Mouse (Mus musculus): ENCODE data around the gene Nlrp6. TPM values are rescaled to one million over a fixed set of nuclear protein-coding genes. Genes with fewer than 3 reads are reported as not detected.
A peak's percentile ranks its signal among the peaks of the same experiment; 100 is the strongest.
"Not testable (repeated sequence)": the region's sequence is repeated elsewhere in the genome, so short reads cannot be mapped to it uniquely, and the experiment has no call there.

Gene Nlrp6
- not detected for total RNA-seq (2021)
- long read RNA-seq, experiment 1: 0 reads
- long read RNA-seq, experiment 2: 0 reads

DNA sequence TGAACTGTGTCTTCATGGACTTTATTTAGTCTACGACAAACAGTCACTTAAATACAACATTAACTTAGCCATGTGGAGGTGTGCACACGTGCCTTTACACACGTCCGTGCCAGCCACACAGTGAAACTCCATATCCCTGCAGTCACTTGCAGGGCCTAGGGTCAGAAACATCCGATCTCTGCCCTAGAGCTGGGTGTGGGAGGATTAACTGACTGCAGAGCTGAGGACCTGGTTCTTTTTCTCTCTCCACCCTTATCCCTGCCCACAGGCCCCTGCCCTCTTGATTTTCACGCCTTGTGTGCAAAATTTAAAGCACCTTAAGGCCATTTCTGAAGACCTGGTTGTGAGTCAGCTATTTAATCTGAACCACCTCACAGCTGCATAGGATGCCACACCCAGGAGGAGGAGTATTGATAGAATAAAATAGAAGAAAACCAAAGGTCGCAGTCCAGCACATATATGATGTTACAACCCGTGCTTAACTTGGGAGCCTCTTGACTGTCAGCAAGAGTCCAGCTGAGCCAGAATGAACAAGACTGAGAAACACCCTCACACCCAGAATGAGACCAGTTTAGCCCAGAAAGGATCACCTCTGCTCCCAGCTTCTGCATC is at the start of gene Nlrp6:
TSS of gene Nlrp6 (plus strand) at position 485 of the 612 bp plus-strand sequence.
- Histone ChIP-seq H3K27ac (no peak within 1 kb of the TSS), H3K4me3 (no peak within 1 kb of the TSS)
- intact Hi-C loops (cut with DNase I): no loop called here
- no peak for DNase-seq
- no peak for TF ChIP-seq CTCF (IDR thresholded peaks at IDR 0.05)

DNA sequence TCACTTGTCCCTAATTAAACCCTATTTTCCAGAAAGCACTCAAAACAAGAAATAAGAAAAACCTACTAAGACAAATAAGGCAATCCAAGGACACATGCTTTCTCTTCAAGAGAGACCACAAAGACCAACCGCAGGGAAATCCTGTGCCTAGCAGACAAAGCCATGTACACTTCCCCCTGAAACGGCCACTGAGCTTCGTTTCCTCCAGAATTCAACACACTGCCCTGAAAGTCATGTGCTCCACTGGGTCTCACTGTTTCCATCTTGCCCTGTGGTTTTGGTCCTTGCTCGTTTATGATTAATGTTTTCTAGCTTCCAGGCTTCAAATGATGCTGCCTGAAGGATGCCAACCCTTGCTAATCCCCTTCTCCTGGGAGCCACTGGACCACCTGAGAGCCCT is 46.5 kb upstream of the Nlrp6 start:
- H3K27ac ChIP-seq: no peak overlapping the region
- intact Hi-C loops (cut with DNase I): no loop called here
- TF ChIP-seq CTCF (IDR thresholded peaks at IDR 0.05): no peak

DNA sequence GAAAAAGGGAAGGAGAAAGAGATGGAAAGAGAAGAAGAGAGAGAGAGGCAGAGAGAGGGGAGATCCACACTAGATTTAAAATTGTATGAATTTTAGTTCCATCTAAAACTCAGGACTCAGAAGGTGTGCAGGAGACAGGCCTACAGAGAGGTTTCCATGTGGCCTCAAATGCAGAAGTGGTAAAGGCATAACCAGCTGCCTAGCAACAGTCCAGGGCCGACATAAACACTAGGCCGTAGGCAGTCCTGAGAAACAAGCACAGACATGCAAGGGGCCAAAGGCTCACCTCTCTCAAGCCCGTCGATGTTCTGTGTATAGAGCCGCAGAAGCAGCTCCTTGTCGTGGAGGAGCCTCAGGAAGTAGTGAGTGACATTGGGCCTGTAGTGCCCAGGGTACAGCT is 43.3 kb upstream of the Nlrp6 start:
- intact Hi-C loops (cut with DNase I): no loop called here
- Histone ChIP-seq H3K4me3 (no peak overlapping the region), H3K27ac (no peak overlapping the region)
- no peak for TF ChIP-seq CTCF (IDR thresholded peaks at IDR 0.05)
- DNase-seq: no peak

More for the DNA sequence above, 46.5 kb upstream of the Nlrp6 start:
- DNase-seq: no peak
- no peak overlapping the region for H3K4me3 ChIP-seq

DNA sequence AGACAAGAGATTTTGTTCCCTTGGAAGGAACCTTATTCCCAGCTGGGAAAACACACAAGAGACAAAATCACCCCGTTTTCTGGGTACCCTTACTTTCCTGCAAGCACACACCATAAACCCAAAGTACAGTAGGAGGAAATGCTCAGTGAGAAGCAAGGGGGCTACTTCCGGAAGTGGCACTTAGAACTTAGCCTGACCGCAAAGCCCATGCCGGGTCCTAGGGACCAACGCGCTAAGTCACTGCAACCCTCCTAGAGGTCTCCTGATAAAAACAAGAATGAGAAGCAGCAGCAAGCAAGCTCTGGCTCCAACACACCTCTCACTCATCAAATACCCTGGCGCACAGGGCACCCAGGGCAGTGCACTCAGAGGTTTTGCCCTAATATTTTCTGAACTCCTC is 41.3 kb upstream of the Nlrp6 start:
- intact Hi-C loops (cut with DNase I): no loop called here
- Histone ChIP-seq H3K27ac (no peak overlapping the region), H3K4me3 (no peak overlapping the region)
- DNase-seq: no peak
- no peak for TF ChIP-seq CTCF (IDR thresholded peaks at IDR 0.05)

DNA sequence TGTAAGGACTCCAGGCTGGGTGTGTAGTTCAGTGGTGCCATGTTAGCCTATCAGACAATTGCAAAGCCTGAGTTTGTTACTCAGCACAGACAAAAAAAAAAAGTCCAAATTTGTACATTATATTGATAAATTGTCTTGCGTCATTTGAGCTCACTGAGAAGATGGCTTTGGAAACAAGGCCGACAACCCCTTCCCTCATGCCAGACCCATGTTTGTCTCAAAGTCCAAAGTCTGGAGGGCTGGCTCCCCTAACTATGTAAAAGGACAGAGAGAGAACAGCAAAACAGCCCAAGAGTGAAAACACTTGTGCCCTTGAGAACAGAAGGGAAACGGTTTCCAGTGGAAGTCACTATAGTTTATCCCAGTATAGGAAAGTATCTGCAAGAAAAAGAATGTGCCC is 40.3 kb upstream of the Nlrp6 start:
- no peak for TF ChIP-seq CTCF (IDR thresholded peaks at IDR 0.05)
- intact Hi-C loops (cut with DNase I): loop anchor here (2.0 kb wide), 2 partner anchors 22 to 24 kb away; partner anchors contain the start of genes Bet1l, Gm45785 and Ric8a
- DNase-seq: no peak
- peak overlapping the region; percentile 89 for H3K27ac ChIP-seq
- H3K4me3 ChIP-seq: peak overlapping the region; percentile 82

DNA sequence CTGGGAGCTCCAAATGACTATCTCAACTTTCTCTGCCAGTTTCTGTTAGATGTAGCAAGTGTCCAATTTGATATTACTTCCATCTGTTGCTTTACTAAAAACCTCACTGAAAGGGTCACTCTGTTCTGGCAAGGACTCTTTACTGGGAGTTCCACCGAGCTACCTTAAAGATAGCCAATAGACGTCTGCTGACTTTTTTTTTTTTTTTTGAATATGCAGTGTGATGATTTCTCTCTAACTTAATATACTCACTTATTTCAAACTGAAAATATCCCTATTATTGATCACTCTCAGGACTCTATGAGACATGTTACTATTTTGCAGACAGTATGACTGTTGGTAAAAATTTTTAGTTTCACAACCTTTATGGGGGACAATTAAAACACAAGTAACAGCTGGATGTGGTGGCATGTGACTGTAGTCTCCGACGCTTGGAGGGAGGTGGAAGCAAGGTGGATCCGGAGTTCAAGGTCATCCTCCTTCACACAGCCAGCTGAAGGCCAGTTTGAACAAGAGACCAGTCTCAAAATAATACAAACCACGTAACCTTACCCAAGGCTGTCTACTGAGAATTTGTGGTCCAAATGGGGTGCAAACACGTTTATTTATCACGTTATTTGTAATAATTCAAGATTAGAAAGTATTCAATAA is 39.7 kb upstream of the Nlrp6 start:
- TF ChIP-seq CTCF (IDR thresholded peaks at IDR 0.05): no peak
- peak overlapping the region; percentile 89 for H3K27ac ChIP-seq
- intact Hi-C loops (cut with DNase I): loop anchor here (2.0 kb wide), 2 partner anchors 22 to 24 kb away; partner anchors contain the start of genes Bet1l, Gm45785 and Ric8a

DNA sequence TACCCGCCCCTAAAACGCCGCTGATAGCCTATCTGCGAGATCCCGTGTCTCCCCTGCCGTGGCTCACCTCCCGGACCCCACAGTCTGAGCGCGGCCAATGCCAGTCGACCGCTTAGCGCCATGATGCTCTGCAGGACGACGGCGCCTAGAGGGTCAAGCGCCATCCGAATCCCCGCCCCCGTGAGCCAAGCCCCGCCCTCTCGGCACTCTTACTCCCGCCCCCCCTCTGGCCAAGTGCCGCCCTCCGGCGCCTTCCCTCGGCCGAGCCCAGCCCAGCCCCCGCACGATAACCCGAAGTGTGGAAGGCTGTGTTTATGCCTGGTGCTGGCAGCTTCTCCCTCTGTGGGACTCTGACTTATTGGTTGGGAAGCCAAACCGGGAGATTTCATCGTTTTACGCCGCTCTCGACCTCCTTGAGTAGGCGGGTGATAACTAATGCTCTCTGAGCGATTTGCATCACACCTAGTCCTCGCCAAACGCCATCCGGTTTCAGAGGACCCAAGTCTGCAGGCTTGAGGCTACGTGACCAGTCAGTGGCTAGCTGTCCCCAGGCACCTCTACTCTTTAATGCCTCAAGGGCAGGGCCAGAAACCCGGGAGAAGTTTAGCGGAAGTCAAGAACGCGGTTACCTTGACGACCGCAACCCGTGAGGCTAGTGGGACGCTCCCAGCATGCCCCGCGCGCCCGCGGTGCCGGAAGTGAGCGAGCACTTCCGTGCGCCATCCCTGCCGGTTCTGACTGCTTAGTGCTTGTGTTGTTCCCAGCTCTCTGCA is 38.8 kb upstream of the Nlrp6 start, which contains the start of the genes Psmd13 and Sirt3:
TSS of gene Psmd13 (plus strand) at position 273 of the 773 bp plus-strand sequence.
TSS of gene Sirt3 (minus strand) at position 614 of the 773 bp plus-strand sequence.
- DNase-seq: peak; percentile 96
- intact Hi-C loops (cut with DNase I): loop anchor here (2.0 kb wide), 2 partner anchors 21 to 25 kb away; partner anchors contain the start of genes Bet1l, Gm45785 and Ric8a
- no peak for TF ChIP-seq CTCF (IDR thresholded peaks at IDR 0.05)
- H3K27ac ChIP-seq: peak within 1 kb of the TSS; percentile 89
- H3K4me3 ChIP-seq: peak within 1 kb of the TSS; percentile 82

More for the DNA sequence above, 39.7 kb upstream of the Nlrp6 start:
- no peak for DNase-seq
- peak overlapping the region; percentile 82 for H3K4me3 ChIP-seq

DNA sequence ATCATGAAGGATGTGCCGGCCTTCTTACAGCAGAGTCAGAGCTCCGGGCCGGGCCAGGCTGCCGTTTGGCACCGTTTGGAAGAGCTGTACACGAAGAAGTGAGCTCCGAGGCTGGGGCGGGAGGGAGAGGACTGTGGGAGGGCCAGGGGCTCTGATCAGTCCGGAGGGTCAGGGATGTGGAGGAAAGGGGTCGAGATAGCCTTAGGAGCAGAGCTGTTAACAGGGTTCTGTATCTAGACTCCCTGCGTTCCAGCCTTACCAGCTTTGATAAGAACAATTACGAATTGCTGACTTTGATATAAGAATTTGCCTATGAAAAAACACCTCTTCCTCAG is 38.3 kb upstream of the Nlrp6 start:
- DNase-seq: no peak
- TF ChIP-seq CTCF (IDR thresholded peaks at IDR 0.05): no peak
- intact Hi-C loops (cut with DNase I): no loop called here
- Histone ChIP-seq H3K27ac (peak overlapping the region; percentile 89), H3K4me3 (peak overlapping the region; percentile 82)

DNA sequence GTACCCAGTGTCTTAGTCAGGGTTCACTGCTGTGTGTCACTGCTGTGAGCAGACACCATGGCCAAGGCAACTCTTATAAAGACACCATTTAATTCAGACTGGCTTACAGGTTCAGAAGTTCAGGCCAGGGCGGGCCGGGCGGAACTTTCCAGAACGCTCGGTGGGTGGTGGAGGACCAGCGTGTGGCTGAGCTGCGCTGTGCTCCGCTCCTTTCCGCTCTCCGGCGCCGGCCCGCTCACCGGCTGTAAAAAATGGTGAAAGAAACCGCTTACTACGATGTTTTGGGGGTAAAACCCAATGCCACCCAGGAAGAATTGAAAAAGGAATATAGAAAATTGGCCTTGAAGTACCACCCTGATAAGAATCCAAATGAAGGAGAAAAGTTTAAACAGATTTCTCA is 30.1 kb upstream of the Nlrp6 start:
- H3K27ac ChIP-seq; H3K4me3 ChIP-seq; DNase-seq; intact Hi-C loops (cut with DNase I): not testable (repeated sequence)

DNA sequence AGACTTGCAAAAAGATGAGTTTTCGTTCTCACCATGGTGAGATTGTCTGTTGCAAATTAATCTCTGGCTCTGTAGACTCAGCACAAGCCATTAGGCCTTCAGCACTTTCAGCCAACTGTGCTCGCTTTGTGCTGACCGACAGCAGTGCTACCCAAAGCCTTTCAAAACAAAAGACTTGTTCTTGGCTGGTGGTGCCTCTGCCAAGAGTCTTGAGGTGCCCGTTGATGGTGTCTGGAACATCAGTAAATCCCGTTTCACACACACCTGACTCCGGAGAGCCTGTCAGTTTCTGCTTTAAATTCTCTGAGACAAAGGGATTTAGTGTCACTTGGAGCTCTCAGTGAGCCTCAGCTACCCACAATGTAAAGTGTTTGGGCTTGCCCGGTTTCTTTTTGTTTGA is 26.7 kb upstream of the Nlrp6 start:
- H3K4me3 ChIP-seq: no peak overlapping the region
- DNase-seq: no peak
- intact Hi-C loops (cut with DNase I): no loop called here
- no peak for TF ChIP-seq CTCF (IDR thresholded peaks at IDR 0.05)
- H3K27ac ChIP-seq: no peak overlapping the region

DNA sequence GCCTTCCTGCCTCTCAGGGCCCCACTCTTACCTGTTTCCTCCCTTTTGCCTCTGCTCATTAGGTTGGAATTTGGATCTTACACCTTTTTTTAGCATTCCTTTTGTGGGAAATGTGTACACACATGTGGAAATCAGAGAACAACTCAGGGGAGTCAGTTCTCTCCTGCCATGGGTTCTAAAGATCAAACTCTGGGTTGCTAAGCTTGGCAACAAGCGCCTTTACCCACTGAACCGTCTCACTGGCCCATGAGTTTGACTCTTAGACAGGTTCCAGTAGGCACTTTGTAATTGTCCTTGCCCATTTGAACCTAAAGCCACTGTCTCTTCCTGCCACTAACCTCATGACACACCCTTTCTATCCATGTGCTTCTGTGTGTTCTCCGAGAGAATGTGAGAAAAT is 26.1 kb upstream of the Nlrp6 start:
- Histone ChIP-seq H3K27ac (no peak overlapping the region), H3K4me3 (no peak overlapping the region)
- no peak for TF ChIP-seq CTCF (IDR thresholded peaks at IDR 0.05)
- intact Hi-C loops (cut with DNase I): no loop called here
- DNase-seq: no peak

DNA sequence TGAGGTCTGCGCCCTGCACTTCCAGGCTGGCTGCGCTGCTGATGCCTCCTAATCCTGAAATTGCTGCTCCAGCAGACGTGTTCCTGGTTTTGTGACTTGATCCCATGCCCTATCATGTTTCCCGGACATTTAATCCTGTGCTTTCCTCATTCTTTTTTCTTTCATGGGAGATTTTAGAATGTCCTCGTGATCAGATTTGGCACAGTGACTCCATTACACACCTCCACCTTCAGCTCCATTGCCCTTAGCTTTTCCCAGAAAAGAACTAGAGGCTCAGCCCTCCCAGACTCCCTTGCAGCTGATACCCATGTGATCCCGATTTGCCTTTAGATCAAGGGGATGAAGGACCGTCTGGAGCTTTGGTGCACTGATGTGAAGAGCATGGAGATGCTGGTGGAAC is 22.8 kb upstream of the Nlrp6 start:
- no peak for TF ChIP-seq CTCF (IDR thresholded peaks at IDR 0.05)
- DNase-seq: no peak
- Histone ChIP-seq H3K27ac (peak overlapping the region; percentile 97), H3K4me3 (peak overlapping the region; percentile 75)
- intact Hi-C loops (cut with DNase I): no loop called here

DNA sequence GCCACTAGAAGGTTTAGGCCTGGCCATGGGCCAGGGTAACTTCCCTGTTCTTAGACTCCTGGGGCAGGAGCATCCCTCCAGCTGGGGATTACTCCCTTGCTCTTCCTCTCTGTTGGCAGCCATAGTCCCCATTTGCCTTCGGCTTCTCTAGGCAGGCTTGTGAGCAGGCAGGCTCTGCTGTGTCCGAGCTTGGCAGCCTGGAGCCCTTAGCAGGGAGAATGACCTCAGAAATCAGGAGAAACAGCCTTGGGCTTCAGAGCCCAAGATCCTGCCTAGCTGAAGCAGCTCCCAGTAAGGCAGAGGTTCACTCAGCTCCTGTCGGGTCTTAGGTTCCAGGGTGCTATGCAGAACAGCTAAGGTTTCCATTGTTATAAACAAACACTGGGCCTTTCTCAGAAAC is 21.6 kb upstream of the Nlrp6 start:
- Histone ChIP-seq H3K27ac (peak overlapping the region; percentile 97), H3K4me3 (peak overlapping the region; percentile 75)
- peak; percentile 45 for DNase-seq
- no peak for TF ChIP-seq CTCF (IDR thresholded peaks at IDR 0.05)
- intact Hi-C loops (cut with DNase I): no loop called here
